Mouse (Mus musculus) brain, embryonic 14.5 days (tissue): ENCODE results near the gene Pimreg.
A peak's percentile ranks its signal among the peaks of the same experiment; 100 is the strongest.

ENCODE experiments used
- CTCF ChIP-seq: fragments of 200-500 bp; IDR thresholded peaks from 2 replicates; pipeline ENCODE4 v1.5.1; 2012; ENCODE audit warnings: inconsistent platforms, mild to moderate bottlenecking, moderate library complexity, borderline replicate concordance; ENCODE audit not compliant: insufficient read depth, insufficient read length; ENCODE audit errors: extremely low read depth
- POLR2A ChIP-seq: fragments of 200-500 bp; IDR thresholded peaks from 2 replicates; pipeline ENCODE4 v1.6.1; 2012; ENCODE audit warnings: mild to moderate bottlenecking, inconsistent platforms, borderline replicate concordance; ENCODE audit not compliant: poor library complexity, insufficient read depth, insufficient read length, severe bottlenecking; ENCODE audit errors: extremely low read depth

DNA sequence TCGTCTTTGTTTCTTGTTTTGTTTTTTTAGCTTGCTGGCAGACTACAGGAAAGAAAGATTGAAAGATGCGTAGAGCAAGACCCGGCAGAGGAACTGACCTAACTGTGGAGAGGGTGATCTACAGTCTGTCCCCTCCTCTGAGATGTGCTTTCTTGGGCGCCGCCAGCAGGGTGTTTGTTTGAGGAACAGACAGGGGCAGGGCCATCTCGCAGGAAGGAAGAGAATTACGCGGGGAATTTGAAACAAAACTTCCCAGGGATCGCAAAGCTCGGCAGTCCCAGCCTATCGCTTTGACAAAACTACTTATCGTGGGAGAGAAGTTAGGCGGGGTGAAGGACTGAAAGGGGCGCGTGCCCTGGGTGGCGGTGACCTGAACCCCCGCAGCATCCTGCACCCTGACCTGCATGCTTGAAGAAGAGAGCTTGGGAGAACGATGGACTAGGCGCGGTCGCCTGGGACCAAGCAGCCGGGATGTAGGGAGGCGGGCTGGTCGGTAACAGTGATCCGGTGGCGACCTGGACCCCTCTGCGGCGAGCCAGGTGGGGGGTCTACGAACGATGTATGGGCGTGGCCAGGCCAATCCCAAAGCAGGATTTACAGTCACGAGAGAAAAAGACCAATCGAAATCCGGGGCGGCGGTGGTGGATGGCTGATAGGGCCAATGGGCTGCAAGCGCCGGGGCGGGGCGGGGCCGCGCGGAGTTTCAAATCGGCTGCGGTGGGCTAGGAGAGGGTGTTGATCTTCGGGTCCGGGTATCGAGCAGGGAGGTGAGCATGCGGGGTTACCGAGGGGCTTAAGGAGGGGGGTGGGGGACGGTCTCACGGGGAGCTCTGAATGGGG is at the start of gene Pimreg:
- TF ChIP-seq CTCF (peak; percentile 50; the same call in 1 of the 2 replicates), POLR2A (peak; percentile 38; the same call in 1 of the 2 replicates)
